Mouse (Mus musculus) hindbrain, embryonic 14.5 days (tissue): ENCODE measurements at regions not wholly inside any gene's neighbourhood (a gene's known extent, or its start where the extent isn't known, plus 50 kb on each side); places are given as distances from the start of the nearest gene placed in this dataset.
"Not testable (repeated sequence)": the region's sequence is repeated elsewhere in the genome, so short reads cannot be mapped to it uniquely, and the experiment has no call there.

Source experiments
- ATAC-seq: fragments of 200-750 bp; cut with Nextera tagmentation; 2 replicates; pipeline ENCODE4 v1.8.0; 2017; ENCODE audit warnings: moderate number of reproducible peaks, mild to moderate bottlenecking, moderate TSS enrichment, moderate library complexity; ENCODE audit not compliant: low FRiP score
- DNase-seq: peaks from one replicate; pipeline ENCODE4 v3.0.0-alpha.2; 2015; ENCODE audit warnings: low spot score
- H3K27ac ChIP-seq: fragments of 300-500 bp; sonication (generic); 2 replicates; pipeline ENCODE4 v1.5.1; 2014; ENCODE audit warnings: mild to moderate bottlenecking, moderate library complexity
- H3K27me3 ChIP-seq: fragments of 300-500 bp; sonication (generic); 2 replicates; pipeline ENCODE4 v1.6.1; 2014; ENCODE audit warnings: mild to moderate bottlenecking, low read length, mixed read lengths; ENCODE audit not compliant: control insufficient read depth, insufficient read depth
- H3K36me3 ChIP-seq: fragments of 300-500 bp; sonication (generic); replicated peaks from 2 replicates; pipeline ENCODE4 v1.6.1; 2014; ENCODE audit not compliant: control insufficient read depth, insufficient read depth
- H3K4me1 ChIP-seq: fragments of 300-500 bp; sonication (generic); replicated peaks from 2 replicates; pipeline ENCODE4 v1.6.1; 2014; ENCODE audit warnings: antibody characterized with exemption, low read length, mixed read lengths; ENCODE audit not compliant: control insufficient read depth, insufficient read depth
- H3K4me2 ChIP-seq: fragments of 300-500 bp; sonication (generic); replicated peaks from 2 replicates; pipeline ENCODE4 v1.6.1; 2014; ENCODE audit warnings: mild to moderate bottlenecking, moderate library complexity
- H3K4me3 ChIP-seq: fragments of 300-500 bp; sonication (generic); replicated peaks from 2 replicates; pipeline ENCODE4 v1.5.1; 2014; ENCODE audit warnings: mild to moderate bottlenecking, low read length
- H3K9ac ChIP-seq: fragments of 300-500 bp; sonication (generic); 2 replicates; pipeline ENCODE4 v1.6.1; 2014
- H3K9me3 ChIP-seq: fragments of 300-500 bp; sonication (generic); 2 replicates; pipeline ENCODE4 v1.6.1; 2016; ENCODE audit warnings: low read length; ENCODE audit not compliant: control insufficient read depth
- WGBS: fragments of 180-500 bp; shearing (Covaris S2); extraction: QIAGEN DNeasy Blood & Tissue Kit; methylation state at CpG from one replicate; pipeline ENCODE4 v1.1.7; 2014; 5-methylcytosine and 5-hydroxymethylcytosine counted together

DNA sequence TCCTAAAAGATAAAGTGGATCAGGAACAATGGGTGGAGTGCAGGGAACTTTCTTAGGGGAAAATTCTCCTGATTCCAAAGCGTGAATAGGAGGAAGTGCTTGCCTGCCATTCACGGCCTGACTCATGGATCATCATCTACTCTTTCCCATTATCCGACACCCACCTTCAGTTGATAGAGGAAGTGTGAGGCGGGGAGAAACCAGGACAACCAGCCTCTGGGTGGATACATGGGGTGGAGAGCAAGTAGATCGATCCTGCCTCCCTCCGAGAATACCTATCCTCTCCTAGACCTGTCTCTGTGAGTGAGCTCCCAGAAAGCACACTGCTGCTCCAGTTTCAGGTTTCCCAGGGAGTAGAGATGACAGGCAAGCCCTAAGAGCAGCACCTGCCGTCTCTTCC lies 79.8 kb upstream of the Adgrl2 start:
- DNase-seq (no peak), ATAC-seq (no peak)
- Histone ChIP-seq H3K4me3 (no peak overlapping the region), H3K9me3 (no peaks in the 10 kb centered on the region), H3K27ac (no peak overlapping the region), H3K27me3 (no peaks in the 10 kb centered on the region), H3K4me1 (peaks cover 13% of the 10 kb centered on the region), H3K36me3 (no peaks in the 10 kb centered on the region), H3K4me2 (no peak overlapping the region), H3K9ac (no peak overlapping the region)
- WGBS = 68% methylated on average over 7 of the region's 7 CpGs

DNA sequence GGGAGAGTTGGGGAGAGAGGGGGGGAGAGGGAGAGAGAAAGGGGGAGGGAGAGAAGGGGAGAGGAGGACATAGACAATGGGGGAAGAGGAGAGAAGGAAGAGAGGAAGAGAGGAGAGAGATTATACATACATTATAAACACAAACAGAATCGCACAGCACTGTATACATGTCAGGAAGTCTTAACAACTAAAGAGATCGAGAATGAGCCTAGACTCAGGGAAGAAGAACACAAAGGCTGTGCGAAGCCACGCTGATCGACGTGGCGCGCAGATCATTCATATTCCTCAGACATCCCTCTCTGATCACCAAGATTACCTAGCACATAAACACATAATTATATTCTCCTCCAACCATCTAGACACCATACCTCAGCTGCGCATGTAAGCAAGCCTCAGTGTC lies 79.1 kb upstream of the Adgrl2 start:
- no peak overlapping the region for H3K4me3 ChIP-seq
- peaks cover 6% of the 10 kb centered on the region for H3K4me1 ChIP-seq
- no peak overlapping the region for H3K9ac ChIP-seq
- 73% methylated on average over 9 of the region's 9 CpGs for WGBS
- H3K36me3 ChIP-seq = no peaks in the 10 kb centered on the region
- ATAC-seq (no peak), DNase-seq (no peak)
- H3K27me3 ChIP-seq = no peaks in the 10 kb centered on the region
- H3K9me3 ChIP-seq = no peaks in the 10 kb centered on the region
- no peak overlapping the region; the same call in 1 of the 2 replicates for H3K4me2 ChIP-seq
- no peak overlapping the region; the same call in 1 of the 2 replicates for H3K27ac ChIP-seq

DNA sequence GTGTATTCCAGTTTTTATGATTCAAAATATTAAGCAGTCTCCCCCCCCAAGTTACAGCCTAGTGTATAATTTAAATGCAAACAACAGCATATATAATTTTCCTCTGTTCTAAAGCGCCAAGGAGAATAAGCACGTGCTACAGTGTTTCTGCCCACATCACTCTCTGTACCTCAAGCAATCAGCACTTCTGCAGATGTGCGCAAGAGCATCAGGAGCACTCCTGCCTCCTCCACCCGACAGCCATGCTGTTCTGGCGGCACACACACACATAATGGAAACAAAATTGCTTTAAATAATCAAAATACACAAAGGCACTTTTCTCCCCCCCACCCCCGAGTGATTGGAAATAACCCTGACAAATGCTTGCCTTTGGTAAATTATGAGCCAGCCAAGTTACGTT lies 78.5 kb upstream of the Adgrl2 start:
- DNase-seq (no peak), ATAC-seq (peak; percentile 69; the same call in 1 of the 2 replicates)
- Histone ChIP-seq H3K9me3 (no peaks in the 10 kb centered on the region), H3K36me3 (no peaks in the 10 kb centered on the region), H3K4me2 (no peak overlapping the region), H3K27ac (no peak overlapping the region), H3K4me1 (0 out of 2 replicates have a peak, but pooled peaks cover 3% of the 10 kb centered on the region), H3K9ac (peak overlapping the region; percentile 24; the same call in 1 of the 2 replicates), H3K27me3 (no peaks in the 10 kb centered on the region), H3K4me3 (no peak overlapping the region)
- 45% methylated on average over 7 of the region's 7 CpGs for whole genome bisulfite sequencing

DNA sequence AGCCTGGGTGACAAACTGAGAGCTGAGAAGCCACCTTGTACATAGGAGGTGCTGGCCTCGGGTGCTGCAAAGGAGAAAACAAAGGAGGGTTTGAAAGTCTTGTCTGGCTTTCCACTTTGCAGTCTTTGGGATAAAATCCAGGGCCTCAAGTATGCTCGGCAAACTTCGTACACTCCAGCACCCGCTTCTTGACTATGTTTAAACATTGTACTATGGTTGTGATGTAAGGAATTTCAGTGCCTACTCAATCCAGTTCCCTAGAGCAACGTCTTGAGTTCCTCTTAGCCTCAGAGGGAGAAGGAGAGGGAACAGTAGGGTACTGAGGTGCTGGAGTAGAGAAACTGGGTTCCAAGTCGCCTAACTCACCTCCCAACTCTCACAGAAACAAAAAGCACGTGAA lies 77.4 kb upstream of the Adgrl2 start:
- H3K27ac ChIP-seq = no peak overlapping the region
- no peaks in the 10 kb centered on the region for H3K27me3 ChIP-seq
- no peaks in the 10 kb centered on the region for H3K36me3 ChIP-seq
- DNase-seq = no peak
- no peak overlapping the region for H3K4me2 ChIP-seq
- H3K9ac ChIP-seq = no peak overlapping the region
- ATAC-seq = no peak
- WGBS = 83% methylated on average over 7 of the region's 7 CpGs
- H3K9me3 ChIP-seq = no peaks in the 10 kb centered on the region
- 0 out of 2 replicates have a peak, but pooled peaks cover 3% of the 10 kb centered on the region for H3K4me1 ChIP-seq
- H3K4me3 ChIP-seq = no peak overlapping the region

DNA sequence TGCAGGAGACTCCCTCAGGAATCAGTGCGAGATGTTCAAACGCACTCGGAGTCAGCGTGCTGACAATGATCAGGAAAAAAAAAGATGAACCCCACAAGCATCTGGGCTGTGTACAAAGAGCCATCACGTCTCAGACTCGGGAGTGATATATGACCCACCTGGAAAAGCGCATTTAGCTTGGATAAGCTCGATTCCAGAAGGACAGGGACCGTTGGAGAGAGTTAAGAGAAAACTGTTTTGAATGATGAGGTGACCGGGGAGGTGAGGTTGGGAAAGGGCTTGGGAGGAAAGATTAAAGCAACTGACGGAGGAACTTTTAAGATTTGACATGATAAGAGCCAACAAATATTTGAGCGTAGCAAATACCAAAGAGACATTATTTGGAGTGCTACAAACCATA lies 64.7 kb upstream of the Adgrl2 start:
- 58% methylated on average over 12 of the region's 12 CpGs for WGBS
- DNase-seq (no peak), ATAC-seq (no peak)
- no peaks in the 10 kb centered on the region for H3K9me3 ChIP-seq
- H3K27ac ChIP-seq = peak overlapping the region; percentile 8; the same call in 1 of the 2 replicates
- H3K36me3 ChIP-seq = no peaks in the 10 kb centered on the region
- no peaks in the 10 kb centered on the region for H3K4me1 ChIP-seq
- H3K4me2 ChIP-seq = no peak overlapping the region
- no peak overlapping the region for H3K4me3 ChIP-seq
- no peak overlapping the region for H3K9ac ChIP-seq
- no peaks in the 10 kb centered on the region for H3K27me3 ChIP-seq

DNA sequence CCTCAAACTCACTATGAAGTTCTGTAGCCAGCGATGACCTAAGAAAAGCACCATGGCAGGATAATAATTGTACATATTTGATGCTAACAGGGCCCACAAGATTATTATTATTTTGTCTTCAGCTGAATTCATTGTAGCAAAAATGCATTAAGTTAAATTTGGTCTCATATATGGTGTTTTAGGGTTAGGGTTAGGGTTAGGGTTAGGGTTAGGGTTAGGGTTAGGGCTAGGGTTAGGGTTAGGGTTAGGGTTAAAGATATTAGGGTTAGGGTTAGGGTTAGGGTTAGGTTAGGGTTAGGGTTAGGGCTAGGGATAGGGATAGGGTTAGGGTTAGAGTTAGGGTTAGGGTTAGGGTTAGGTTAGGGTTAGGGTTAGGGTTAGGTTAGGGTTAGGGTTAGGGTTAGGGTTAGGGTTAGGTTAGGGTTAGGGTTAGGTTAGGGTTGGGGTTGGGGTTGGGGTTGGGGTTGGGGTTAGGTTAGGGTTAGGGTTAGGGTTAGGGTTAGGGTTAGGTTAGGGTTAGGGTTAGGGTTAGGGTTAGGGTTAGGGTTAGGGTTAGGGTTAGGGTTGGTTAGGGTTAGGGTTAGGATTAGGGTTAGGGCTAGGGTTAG lies 62.0 kb upstream of the Adgrl2 start:
- not testable (repeated sequence) for H3K9ac ChIP-seq, H3K9me3 ChIP-seq, H3K36me3 ChIP-seq, DNase-seq, H3K4me3 ChIP-seq, H3K4me2 ChIP-seq, H3K4me1 ChIP-seq, H3K27me3 ChIP-seq, H3K27ac ChIP-seq
- ATAC-seq = peak; percentile 60; the same call in 1 of the 2 replicates
- WGBS = 91% methylated on average over 1 of the region's 1 CpGs

DNA sequence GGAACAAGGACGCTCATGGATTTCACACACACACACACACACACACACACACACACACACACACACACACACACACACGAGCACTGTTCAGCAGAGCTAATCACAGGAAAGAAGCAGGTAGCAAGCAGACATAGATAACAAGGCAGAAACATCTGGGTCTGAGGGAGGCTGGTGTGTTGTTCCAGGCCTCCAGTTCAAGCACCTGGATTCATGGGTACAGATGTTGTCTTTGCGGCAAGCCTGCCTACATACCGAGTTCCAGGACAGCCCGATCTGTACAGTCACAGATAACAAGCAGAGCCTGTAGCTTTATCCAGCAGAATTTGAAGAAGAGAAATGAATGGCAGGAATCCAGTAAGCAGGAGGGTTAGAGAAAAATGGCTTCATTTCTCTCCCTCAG lies 55.0 kb upstream of the Adgrl2 start:
- no peak overlapping the region for H3K4me3 ChIP-seq
- ATAC-seq (no peak), DNase-seq (no peak)
- no peaks in the 10 kb centered on the region for H3K9me3 ChIP-seq
- H3K4me1 ChIP-seq = peaks cover 11% of the 10 kb centered on the region
- 91% methylated on average over 5 of the region's 5 CpGs for WGBS
- no peak overlapping the region for H3K4me2 ChIP-seq
- no peak overlapping the region for H3K27ac ChIP-seq
- H3K9ac ChIP-seq = no peak overlapping the region
- no peaks in the 10 kb centered on the region for H3K36me3 ChIP-seq
- no peaks in the 10 kb centered on the region; the same call in 1 of the 2 replicates for H3K27me3 ChIP-seq

DNA sequence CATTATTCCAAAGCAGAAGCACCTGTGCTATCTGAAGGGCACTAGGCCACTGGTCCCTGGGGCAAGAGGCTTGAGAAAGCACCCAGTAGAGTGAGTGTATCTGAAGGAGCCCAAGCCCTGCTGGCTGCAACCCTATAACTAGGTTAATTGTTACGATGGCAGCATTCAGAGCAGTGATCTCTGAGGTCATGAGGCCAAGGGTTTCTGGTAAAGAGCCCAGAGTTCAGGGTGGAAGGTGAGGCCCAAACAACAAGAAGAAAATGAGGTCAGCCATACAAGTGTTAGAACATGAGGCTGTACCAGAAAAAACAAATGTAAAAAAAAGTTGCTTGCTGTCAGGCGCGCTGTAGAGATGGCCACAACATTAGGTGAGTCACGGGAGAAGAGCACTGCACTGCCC lies 53.5 kb upstream of the Adgrl2 start:
- Histone ChIP-seq H3K27me3 (no peaks in the 10 kb centered on the region; the same call in 1 of the 2 replicates), H3K4me1 (peaks cover 11% of the 10 kb centered on the region), H3K9ac (no peak overlapping the region), H3K27ac (no peak overlapping the region), H3K36me3 (no peaks in the 10 kb centered on the region), H3K4me2 (no peak overlapping the region), H3K4me3 (no peak overlapping the region), H3K9me3 (no peaks in the 10 kb centered on the region)
- DNase-seq (no peak), ATAC-seq (no peak)
- WGBS = 76% methylated on average over 4 of the region's 4 CpGs

DNA sequence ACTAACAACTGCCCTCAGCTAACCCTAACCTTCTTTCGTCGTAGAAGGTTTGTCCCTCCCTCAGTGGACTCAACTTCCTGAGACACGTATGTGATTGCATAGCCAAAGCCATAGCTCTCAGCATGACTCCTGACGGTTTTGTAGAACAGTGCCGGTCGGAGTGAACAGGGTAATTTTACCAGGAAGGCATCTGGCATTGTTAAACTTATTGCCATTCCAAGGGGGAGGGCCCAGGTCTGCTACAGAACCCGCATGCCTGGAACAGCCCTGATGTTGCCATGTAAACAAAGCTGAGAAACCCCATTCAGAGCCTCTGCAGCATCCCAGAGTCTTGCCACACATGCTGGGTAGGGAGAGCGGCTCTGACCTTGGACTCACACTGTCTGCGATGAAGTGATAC lies 52.2 kb upstream of the Adgrl2 start:
- Histone ChIP-seq H3K9ac (no peak overlapping the region), H3K27ac (no peak overlapping the region), H3K27me3 (no peaks in the 10 kb centered on the region; the same call in 1 of the 2 replicates), H3K36me3 (no peaks in the 10 kb centered on the region), H3K4me2 (peak overlapping the region; percentile 22), H3K9me3 (no peaks in the 10 kb centered on the region), H3K4me3 (no peak overlapping the region), H3K4me1 (peaks cover 11% of the 10 kb centered on the region)
- ATAC-seq (peak; percentile 77), DNase-seq (no peak)
- WGBS = 10% methylated on average over 9 of the region's 9 CpGs

DNA sequence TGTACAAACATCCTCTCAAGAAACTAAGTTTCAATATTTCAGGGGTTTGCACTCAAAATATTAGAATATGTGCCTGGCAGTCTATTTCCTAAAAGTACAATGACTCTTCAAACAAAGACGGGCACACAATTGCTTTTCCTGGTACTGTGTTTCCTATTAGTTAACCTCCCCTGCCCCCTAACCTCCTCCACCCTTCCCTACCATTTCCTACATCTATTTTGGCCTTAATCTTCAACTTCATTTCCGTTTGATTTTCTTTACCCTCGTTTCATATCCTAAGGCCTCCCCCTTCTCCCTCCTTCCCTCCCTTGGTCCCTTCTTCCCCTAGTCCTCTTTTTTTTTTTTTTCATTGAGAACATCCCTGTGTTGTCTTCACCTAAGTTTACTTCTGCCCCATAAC lies 50.8 kb upstream of the Adgrl2 start:
- H3K36me3 ChIP-seq = no peaks in the 10 kb centered on the region
- ATAC-seq (no peak), DNase-seq (no peak)
- H3K9me3 ChIP-seq = no peaks in the 10 kb centered on the region
- H3K4me2 ChIP-seq = no peak overlapping the region
- no peak overlapping the region for H3K27ac ChIP-seq
- H3K9ac ChIP-seq = no peak overlapping the region
- H3K4me3 ChIP-seq = no peak overlapping the region
- WGBS = 60% methylated on average over 3 of the region's 3 CpGs
- H3K27me3 ChIP-seq = no peaks in the 10 kb centered on the region; the same call in 1 of the 2 replicates
- H3K4me1 ChIP-seq = peaks cover 11% of the 10 kb centered on the region
